Mouse (Mus musculus) stomach, postnatal 0 days (tissue): Measurements from ENCODE around the gene Mylk.

Source experiments
- CTCF ChIP-seq: IDR thresholded peaks from 2 replicates; pipeline ENCODE4 v1.5.1; 2016; ENCODE audit warnings: antibody characterized with exemption, low read depth, mild to moderate bottlenecking, moderate library complexity
- EP300 ChIP-seq: optimal IDR thresholded peaks from 2 replicates; pipeline ENCODE3; 2016; ENCODE audit warnings: antibody characterized with exemption

DNA sequence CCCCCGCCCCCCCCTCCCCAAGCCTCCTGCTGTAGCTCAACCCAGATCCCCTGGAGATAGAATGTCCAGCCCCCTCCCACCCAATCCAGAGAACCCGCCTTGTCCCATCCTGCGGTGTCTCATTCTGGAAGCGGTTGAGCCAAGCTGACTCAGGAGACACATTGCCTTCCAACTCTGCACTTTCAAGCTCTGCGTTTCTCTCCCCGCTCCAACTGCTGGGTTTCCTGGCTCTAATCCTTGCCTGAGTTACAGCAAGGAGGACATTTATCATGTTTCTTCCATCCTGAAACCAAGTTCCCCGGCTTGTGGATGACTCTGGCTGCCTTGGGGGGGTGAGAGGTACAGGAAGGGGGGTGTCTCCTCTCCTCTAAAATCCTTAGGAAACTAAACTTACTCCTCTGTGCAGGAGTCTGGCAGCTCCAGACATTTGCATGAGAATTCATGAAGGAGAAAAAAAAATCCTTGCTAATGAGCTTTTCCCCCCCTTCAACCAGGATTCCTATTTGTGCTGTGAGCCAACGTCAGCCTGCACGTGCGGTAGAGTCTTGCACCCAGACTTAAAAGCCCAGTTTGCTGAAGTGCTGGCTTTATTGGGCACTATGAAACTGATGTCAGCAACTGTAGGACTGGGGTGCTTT, 256.0 kb downstream of the Mylk start:
- no peak for TF ChIP-seq EP300
- no peak for TF ChIP-seq CTCF
